Mouse (Mus musculus) CH12.LX (cell line): Measurements from ENCODE around the gene Unc13b.

Experiments used
- CHD1 ChIP-seq: IDR thresholded peaks from 2 replicates; pipeline ENCODE4 v1.6.1; 2012; ENCODE audit warnings: low read depth, low read length, improper control_type of control experiment, inconsistent platforms
- CTCF ChIP-seq, 2 experiments: IDR thresholded peaks in 1 of 2; conservative IDR thresholded peaks in 1 of 2; 2 replicates each; pipeline ENCODE4 v1.5.1; 2011 to 2012; ENCODE audit warnings: low read depth in 2 of 2, low read length in 2 of 2, improper control_type of control experiment in 1 of 2, inconsistent platforms in 1 of 2, mild to moderate bottlenecking in 1 of 2, moderate library complexity in 1 of 2
- E2F4 ChIP-seq: IDR thresholded peaks from 2 replicates; pipeline ENCODE4 v1.6.1; 2011; ENCODE audit warnings: low read depth, low read length, improper control_type of control experiment; ENCODE audit not compliant: insufficient replicate concordance
- ELF1 ChIP-seq: IDR thresholded peaks from 2 replicates; pipeline ENCODE4 v1.6.1; 2014; ENCODE audit warnings: low read depth, mild to moderate bottlenecking, inconsistent platforms, low read length, improper control_type of control experiment
- EP300 ChIP-seq: IDR thresholded peaks from 2 replicates; pipeline ENCODE4 v1.6.1; 2011; ENCODE audit warnings: low read length, improper control_type of control experiment
- JUND ChIP-seq: conservative IDR thresholded peaks from 2 replicates; pipeline ENCODE4 v1.6.1; 2011; ENCODE audit warnings: low read depth, low read length, improper control_type of control experiment
- KAT2A ChIP-seq: IDR thresholded peaks from 2 replicates; pipeline ENCODE4 v1.6.1; 2012; ENCODE audit warnings: low read length, improper control_type of control experiment, inconsistent platforms; ENCODE audit not compliant: insufficient replicate concordance
- MAX ChIP-seq: IDR thresholded peaks from 2 replicates; pipeline ENCODE4 v1.6.1; 2011; ENCODE audit warnings: low read length, improper control_type of control experiment
- MAZ ChIP-seq: IDR thresholded peaks from 2 replicates; pipeline ENCODE4 v1.6.1; 2012; ENCODE audit warnings: low read depth, mild to moderate bottlenecking, inconsistent platforms, low read length, improper control_type of control experiment, moderate library complexity
- NELFE ChIP-seq: IDR thresholded peaks from 2 replicates; pipeline ENCODE4 v1.6.1; 2011; ENCODE audit warnings: low read depth, low read length, improper control_type of control experiment
- NRF1 ChIP-seq: IDR thresholded peaks from 2 replicates; pipeline ENCODE4 v1.6.1; 2014; ENCODE audit warnings: low read depth, mild to moderate bottlenecking, inconsistent platforms, low read length, improper control_type of control experiment, moderate library complexity
- POLR2A ChIP-seq: IDR thresholded peaks from 2 replicates; pipeline ENCODE4 v1.6.1; 2011; ENCODE audit warnings: low read depth, mild to moderate bottlenecking, improper control_type of control experiment, low read length
- UBTF ChIP-seq: IDR thresholded peaks from 2 replicates; pipeline ENCODE4 v1.6.1; 2012; ENCODE audit warnings: low read depth, mild to moderate bottlenecking, inconsistent platforms, low read length, improper control_type of control experiment, moderate library complexity
- USF1 ChIP-seq: IDR thresholded peaks from 2 replicates; pipeline ENCODE4 v1.6.1; 2014; ENCODE audit warnings: low read depth, mild to moderate bottlenecking, inconsistent platforms, low read length, improper control_type of control experiment

GRCm38 (mm10) chr4:43031237-43031995 lies 27.3 kb upstream of the Unc13b start, which contains the start of gene Stoml2:
- TF ChIP-seq POLR2A, result peak; percentile 88
- no peak; the same call in 1 of the 2 replicates for TF ChIP-seq JUND
- TF ChIP-seq USF1, result no peak
- TF ChIP-seq CTCF (conservative IDR thresholded peaks at IDR 0.05 in 1 of 2, IDR thresholded peaks at IDR 0.05 in 1 of 2; ENCODE audit: low read depth in 2 of 2, low read length in 2 of 2), result peak in 1 of 2 experiments; percentile 45; a peak in 2 of 4 replicates
- no peak for TF ChIP-seq UBTF
- TF ChIP-seq CHD1, result no peak
- peak; percentile 69; the same call in 1 of the 2 replicates for TF ChIP-seq MAZ
- peak; percentile 78 for TF ChIP-seq ELF1
- TF ChIP-seq E2F4, result no peak
- TF ChIP-seq NRF1, result no peak
- no peak for TF ChIP-seq EP300
- peak; percentile 93; the same call in 1 of the 2 replicates for TF ChIP-seq KAT2A
- TF ChIP-seq NELFE, result peak; percentile 76
- TF ChIP-seq MAX, result no peak
